Mouse (Mus musculus) gastrocnemius, adult 2 months (tissue): Measurements from ENCODE around the gene Vip. TPM values are rescaled to one million over a fixed set of nuclear protein-coding genes. Genes with fewer than 3 reads are reported as not detected.

Experiments used
- DNase-seq: peaks from one replicate; pipeline ENCODE4 v3.0.0; 2022
- H3K27ac ChIP-seq: fragments of 200-600 bp; 2 replicates; pipeline ENCODE4 v1.8.1; 2022; ENCODE audit warnings: mild to moderate bottlenecking
- H3K4me3 ChIP-seq: fragments of 200-600 bp; 2 replicates; pipeline ENCODE4 v1.8.1; 2022; ENCODE audit warnings: mild to moderate bottlenecking, moderate library complexity
- CTCF ChIP-seq: fragments of 200-600 bp; IDR thresholded peaks from 2 replicates; pipeline ENCODE4 v1.8.1; 2022; ENCODE audit warnings: antibody characterized with exemption, mild to moderate bottlenecking, moderate library complexity
- intact Hi-C: fragments of 180-260 bp; cut with DNase I; formaldehyde crosslinking; loops from one replicate; pipeline ENCODE4 v1.15.1; 2025
- total RNA-seq, 2 experiments: library from RNA; stranded (reverse); gene quantifications; 2 replicates each; pipeline ENCODE4 v1.2.3; 2021

Vip gene
- total RNA-seq, 2 experiments from 2014 or later = not detected

GRCm38 (mm10) chr10:5634336-5634735, 4.7 kb upstream of the Vip start:
- DNase-seq = no peak
- peak; percentile 57 for TF ChIP-seq CTCF
- H3K27ac ChIP-seq = no peak overlapping the region
- no peak overlapping the region for H3K4me3 ChIP-seq
- intact Hi-C loops = loop anchor here (2.0 to 5.0 kb wide), 2 partner anchors 36 to 152 kb away; no protein-coding TSS in a partner anchor

GRCm38 (mm10) chr10:5637322-5637721, 1.7 kb upstream of the Vip start:
- intact Hi-C loops = no loop called here
- no peak for TF ChIP-seq CTCF
- no peak overlapping the region for H3K4me3 ChIP-seq
- no peak for DNase-seq
- H3K27ac ChIP-seq = no peak overlapping the region

GRCm38 (mm10) chr10:5681275-5681674, 42.3 kb downstream of the Vip start:
- DNase-seq = no peak
- no peak overlapping the region for H3K4me3 ChIP-seq
- TF ChIP-seq CTCF = no peak

GRCm38 (mm10) chr10:5685608-5686007, 46.6 kb downstream of the Vip start:
- no peak for TF ChIP-seq CTCF
- H3K4me3 ChIP-seq = no peak overlapping the region
- DNase-seq = no peak
- no peak overlapping the region for H3K27ac ChIP-seq
- intact Hi-C loops = no loop called here

More at GRCm38 (mm10) chr10:5681275-5681674, 42.3 kb downstream of the Vip start:
- intact Hi-C loops = no loop called here
- no peak overlapping the region for H3K27ac ChIP-seq

GRCm38 (mm10) chr10:5694351-5694750, 55.3 kb downstream of the Vip start:
- Histone ChIP-seq H3K4me3 (no peak overlapping the region), H3K27ac (no peak overlapping the region)
- DNase-seq = no peak
- TF ChIP-seq CTCF = no peak
- intact Hi-C loops = no loop called here

Other genes with a start within 250 kb of the Vip start
- 10 to 100 TPM; 54.5 to 67.7 TPM for gene Syne1, start 87.7 kb upstream of the Vip start, total RNA-seq
- gene Myct1, start 45.4 kb upstream of the Vip start, total RNA-seq = 1 to 10 TPM; 3.2 to 3.6 TPM
- under 1 TPM; 0.36 to 0.45 TPM for gene Fbxo5, start 166.4 kb downstream of the Vip start, total RNA-seq
- 1 to 10 TPM; 6.1 to 9.9 TPM for gene Mtrf1l, start 184.7 kb downstream of the Vip start, total RNA-seq